In the genomic region with DNA sequence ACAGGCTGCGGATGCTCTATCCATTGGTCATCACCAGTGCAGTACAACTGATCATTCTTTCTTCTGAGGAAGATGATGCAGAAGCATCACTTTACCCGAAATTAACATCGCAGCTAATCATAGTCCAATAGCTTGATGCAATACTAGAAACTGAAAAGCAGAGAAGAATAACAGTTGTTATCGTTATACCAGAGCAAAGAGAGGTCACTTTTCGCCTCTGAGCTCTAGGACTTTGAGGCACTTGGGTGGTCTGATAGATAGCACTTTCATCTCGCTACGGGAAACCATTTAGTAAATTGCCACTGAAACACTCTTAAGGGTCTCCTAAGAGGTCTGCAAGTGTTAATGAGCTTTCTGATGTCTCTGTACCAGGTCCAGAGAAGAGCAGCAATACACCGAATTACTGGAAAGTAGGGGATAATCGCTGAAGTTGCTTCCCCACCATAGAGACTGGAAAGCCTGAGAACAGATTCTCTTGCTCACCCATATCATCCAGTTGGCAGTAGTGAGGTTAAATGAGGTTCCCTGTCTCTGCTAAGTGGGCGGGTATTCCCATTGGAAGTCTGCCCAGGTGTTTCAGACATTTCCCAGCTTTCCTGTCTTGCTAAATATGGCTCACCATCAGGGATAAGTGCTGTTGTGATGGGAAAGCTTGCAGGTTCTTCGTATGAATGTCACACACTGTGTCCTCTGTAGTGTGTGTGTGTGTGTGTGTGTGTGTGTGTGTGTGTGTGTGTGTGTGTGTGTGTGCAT, we compare ENCODE assay signal across 8 mouse cellular contexts.
DNase-seq lines count a peak whose midpoint lies in the region; ATAC-seq and TF ChIP-seq lines count a peak whose summit lies in the region.

No protein-coding gene starts in this region.

- no peak for TF ChIP-seq POLR2A in limb, embryonic 14.5 days (IDR thresholded peaks at IDR 0.05; ENCODE audit: borderline replicate concordance, extremely low read depth, insufficient read depth, insufficient read length)

- no peaks in the 10 kb centered on the region for H3K27me3 ChIP-seq in midbrain, postnatal 0 days (ENCODE audit: insufficient read depth, low read length)
- H3K27me3 ChIP-seq in midbrain, embryonic 15.5 days (replicated peaks) = no peaks in the 10 kb centered on the region
- H3K27me3 ChIP-seq in heart, embryonic 16.5 days (ENCODE audit: control insufficient read depth, insufficient read depth, low read length) = no peaks in the 10 kb centered on the region
- H3K27me3 ChIP-seq in limb, embryonic 14.5 days (ENCODE audit: control insufficient read depth, insufficient read depth, low read length) = no peaks in the 10 kb centered on the region
- H3K27me3 ChIP-seq in intestine, postnatal 0 days (replicated peaks; ENCODE audit: control insufficient read depth, insufficient read depth, low read length) = no peaks in the 10 kb centered on the region
- no peaks in the 10 kb centered on the region for H3K27me3 ChIP-seq in kidney, embryonic 14.5 days (ENCODE audit: control insufficient read depth, insufficient read depth, low read length)

- ATAC-seq in midbrain, postnatal 0 days (ENCODE audit: low FRiP score) = no peak
- no peak for ATAC-seq in midbrain, embryonic 15.5 days (replicated peaks)
- ATAC-seq in heart, embryonic 16.5 days (replicated peaks; ENCODE audit: extremely low read depth, insufficient read depth, low FRiP score) = peak; percentile 95
- ATAC-seq in limb, embryonic 14.5 days (ENCODE audit: low FRiP score, low read depth) = no peak
- ATAC-seq in intestine, postnatal 0 days = no peak
- no peak for ATAC-seq in kidney, embryonic 14.5 days (ENCODE audit: low FRiP score, low TSS enrichment)

- H3K4me2 ChIP-seq in midbrain, postnatal 0 days (ENCODE audit: low read depth, low read length, poor library complexity, severe bottlenecking) = no peak overlapping the region
- no peak overlapping the region for H3K4me2 ChIP-seq in midbrain, embryonic 15.5 days
- peak overlapping the region; percentile 52 for H3K4me2 ChIP-seq in heart, embryonic 16.5 days (ENCODE audit: low read depth, low read length)
- no peak overlapping the region for H3K4me2 ChIP-seq in limb, embryonic 14.5 days (replicated peaks; ENCODE audit: low read depth, low read length, severe bottlenecking)
- H3K4me2 ChIP-seq in intestine, postnatal 0 days (replicated peaks; ENCODE audit: low read depth) = no peak overlapping the region
- no peak overlapping the region for H3K4me2 ChIP-seq in kidney, embryonic 14.5 days (replicated peaks; ENCODE audit: low read depth, low read length)

- no peaks in the 10 kb centered on the region for H3K36me3 ChIP-seq in midbrain, postnatal 0 days (ENCODE audit: insufficient read depth, low read length)
- no peaks in the 10 kb centered on the region for H3K36me3 ChIP-seq in midbrain, embryonic 15.5 days (replicated peaks)
- H3K36me3 ChIP-seq in heart, embryonic 16.5 days (ENCODE audit: control insufficient read depth, insufficient read depth) = no peaks in the 10 kb centered on the region
- H3K36me3 ChIP-seq in limb, embryonic 14.5 days (ENCODE audit: control insufficient read depth, insufficient read depth, low read length) = no peaks in the 10 kb centered on the region
- H3K36me3 ChIP-seq in intestine, postnatal 0 days (ENCODE audit: control insufficient read depth, insufficient read depth) = no peaks in the 10 kb centered on the region
- H3K36me3 ChIP-seq in kidney, embryonic 14.5 days (ENCODE audit: control insufficient read depth, insufficient read depth, low read length) = no peaks in the 10 kb centered on the region

- DNase-seq in midbrain, postnatal 0 days (ENCODE audit: low spot score) = peak; percentile 34
- DNase-seq in limb, embryonic 14.5 days (ENCODE audit: low spot score) = peak; percentile 26
- peak; percentile 31 to 48 for DNase-seq in urinary bladder, postnatal 36 days (ENCODE audit: low spot score in 2 of 2)
- DNase-seq in kidney, adult 18-20 months = no peak

- no peak overlapping the region for H3K4me3 ChIP-seq in midbrain, postnatal 0 days (ENCODE audit: low read depth, low read length)
- H3K4me3 ChIP-seq in midbrain, embryonic 15.5 days = no peak overlapping the region
- peak overlapping the region; percentile 12; the same call in 1 of the 2 replicates for H3K4me3 ChIP-seq in heart, embryonic 16.5 days (ENCODE audit: low read length)
- no peak overlapping the region for H3K4me3 ChIP-seq in limb, embryonic 14.5 days (replicated peaks; ENCODE audit: low read length)
- H3K4me3 ChIP-seq in intestine, postnatal 0 days (ENCODE audit: low read depth, low read length) = no peak overlapping the region
- no peak overlapping the region for H3K4me3 ChIP-seq in kidney, embryonic 14.5 days (ENCODE audit: low read length)

- H3K9me3 ChIP-seq in midbrain, postnatal 0 days (ENCODE audit: low read length) = no peaks in the 10 kb centered on the region
- H3K9me3 ChIP-seq in midbrain, embryonic 15.5 days = no peaks in the 10 kb centered on the region
- H3K9me3 ChIP-seq in heart, embryonic 16.5 days (replicated peaks; ENCODE audit: control insufficient read depth, low read length) = no peaks in the 10 kb centered on the region
- no peaks in the 10 kb centered on the region for H3K9me3 ChIP-seq in limb, embryonic 14.5 days (ENCODE audit: control insufficient read depth, low read length)
- no peaks in the 10 kb centered on the region for H3K9me3 ChIP-seq in intestine, postnatal 0 days (ENCODE audit: control insufficient read depth)
- no peaks in the 10 kb centered on the region for H3K9me3 ChIP-seq in kidney, embryonic 14.5 days (ENCODE audit: control insufficient read depth, low read length)

- H3K4me1 ChIP-seq in midbrain, postnatal 0 days (ENCODE audit: insufficient read depth, low read length) = no peaks in the 10 kb centered on the region
- no peaks in the 10 kb centered on the region for H3K4me1 ChIP-seq in midbrain, embryonic 15.5 days
- peaks cover 16% of the 10 kb centered on the region for H3K4me1 ChIP-seq in heart, embryonic 16.5 days (ENCODE audit: control insufficient read depth, insufficient read depth, low read length)
- H3K4me1 ChIP-seq in limb, embryonic 14.5 days (ENCODE audit: control insufficient read depth, insufficient read depth, low read length) = peaks cover 11% of the 10 kb centered on the region
- H3K4me1 ChIP-seq in intestine, postnatal 0 days (replicated peaks; ENCODE audit: control insufficient read depth, insufficient read depth, low read length) = no peaks in the 10 kb centered on the region
- no peaks in the 10 kb centered on the region for H3K4me1 ChIP-seq in kidney, embryonic 14.5 days (ENCODE audit: control insufficient read depth, insufficient read depth, low read length)

- 93% methylated on average over 11 of the region's 11 CpGs for WGBS in midbrain, postnatal 0 days
- 84% methylated on average over 11 of the region's 11 CpGs for WGBS in midbrain, embryonic 15.5 days
- WGBS in heart, embryonic 16.5 days = 41% methylated on average over 11 of the region's 11 CpGs
- WGBS in limb, embryonic 14.5 days = 57% methylated on average over 11 of the region's 11 CpGs
- 76% methylated on average over 11 of the region's 11 CpGs for WGBS in intestine, postnatal 0 days
- WGBS in kidney, embryonic 14.5 days = 68% methylated on average over 11 of the region's 11 CpGs

- H3K27ac ChIP-seq in midbrain, postnatal 0 days (ENCODE audit: low read depth, low read length) = no peak overlapping the region
- H3K27ac ChIP-seq in midbrain, embryonic 15.5 days = no peak overlapping the region
- peak overlapping the region; percentile 64 for H3K27ac ChIP-seq in heart, embryonic 16.5 days (ENCODE audit: low read length)
- H3K27ac ChIP-seq in limb, embryonic 14.5 days (replicated peaks; ENCODE audit: low read depth, low read length) = no peak overlapping the region
- no peak overlapping the region for H3K27ac ChIP-seq in intestine, postnatal 0 days (ENCODE audit: low read depth, low read length)
- no peak overlapping the region for H3K27ac ChIP-seq in kidney, embryonic 14.5 days (ENCODE audit: low read depth, low read length)

- TF ChIP-seq CTCF in midbrain, postnatal 0 days (IDR thresholded peaks at IDR 0.05) = no peak
- no peak for TF ChIP-seq CTCF in intestine, postnatal 0 days (IDR thresholded peaks at IDR 0.05; ENCODE audit: low read depth)

- H3K9ac ChIP-seq in midbrain, postnatal 0 days (replicated peaks; ENCODE audit: low read length, poor library complexity, severe bottlenecking) = no peak overlapping the region
- H3K9ac ChIP-seq in midbrain, embryonic 15.5 days = no peak overlapping the region
- H3K9ac ChIP-seq in heart, embryonic 16.5 days (ENCODE audit: low read length) = no peak overlapping the region
- no peak overlapping the region for H3K9ac ChIP-seq in limb, embryonic 14.5 days (ENCODE audit: low read depth, low read length, severe bottlenecking)
- no peak overlapping the region for H3K9ac ChIP-seq in intestine, postnatal 0 days (ENCODE audit: low read depth, low read length)
- H3K9ac ChIP-seq in kidney, embryonic 14.5 days (ENCODE audit: low read depth, low read length) = no peak overlapping the region
